17 mouse cellular contexts compared by ENCODE assay signal in the genomic region with DNA sequence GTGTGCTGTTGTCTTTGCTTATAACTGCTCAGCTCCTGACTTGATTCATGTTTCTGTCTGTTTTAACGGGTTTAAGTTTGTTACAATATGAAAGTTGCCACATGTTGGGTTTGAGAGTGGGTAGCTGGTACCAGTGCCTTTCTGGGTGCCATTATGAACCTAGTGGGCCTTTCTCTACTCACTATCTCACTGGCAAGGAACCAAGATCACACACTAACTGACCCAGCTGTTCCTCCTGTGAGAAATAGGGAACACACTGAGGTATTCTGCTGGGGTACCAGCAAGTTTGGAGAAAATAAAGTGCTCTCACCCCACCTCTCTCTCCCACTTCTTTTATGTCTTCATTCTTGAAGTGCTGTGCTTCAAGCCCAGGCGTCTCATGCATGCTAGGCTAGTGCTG. TPM values are rescaled to one million over a fixed set of nuclear protein-coding genes. Genes with fewer than 3 reads are reported as not detected.
"Had no signal": no experiment of that assay in that cellular context is flagged by ENCODE, and none has a peak within 500 bp of the region (broad histone marks: within the 10 kb centered on the region; RNA-seq: fewer than 3 reads in every experiment).

No protein-coding gene starts in this region.

- ATAC-seq: liver, postnatal 0 days; lung, postnatal 0 days had no signal

- H3K9ac ChIP-seq: liver, postnatal 0 days; lung, embryonic 15.5 days; midbrain, embryonic 12.5 days; midbrain, embryonic 15.5 days; neural tube, embryonic 12.5 days had no signal

- H3K36me3 ChIP-seq: lung, embryonic 15.5 days; midbrain, embryonic 12.5 days; midbrain, embryonic 15.5 days; neural tube, embryonic 12.5 days had no signal

- H3K4me1 ChIP-seq: lung, embryonic 15.5 days; megakaryocyte, embryonic 14.5 days; neural tube, embryonic 12.5 days had no signal

- H3K27ac ChIP-seq: lung, embryonic 15.5 days; macrophage; midbrain, embryonic 12.5 days; midbrain, embryonic 15.5 days; neural tube, embryonic 12.5 days had no signal

- H3K4me2 ChIP-seq: lung, embryonic 15.5 days; midbrain, embryonic 12.5 days; midbrain, embryonic 15.5 days; neural tube, embryonic 12.5 days had no signal

- H3K27me3 ChIP-seq: lung, embryonic 15.5 days; megakaryocyte, embryonic 14.5 days; midbrain, embryonic 12.5 days; midbrain, embryonic 15.5 days; neural tube, embryonic 12.5 days had no signal

- DNase-seq: liver, postnatal 0 days; lung, adult 2 months; right cerebral cortex, postnatal 14 days; spleen, adult 18-20 months; thymus, adult 18-20 months; thymus, postnatal 14 days had no signal

- H3K9me3 ChIP-seq: lung, embryonic 15.5 days; megakaryocyte, embryonic 14.5 days; midbrain, embryonic 12.5 days; midbrain, embryonic 15.5 days; neural tube, embryonic 12.5 days had no signal

- H3K4me3 ChIP-seq: lung, embryonic 15.5 days; megakaryocyte, embryonic 14.5 days; midbrain, embryonic 12.5 days; midbrain, embryonic 15.5 days; neural tube, embryonic 12.5 days had no signal

RNA-seq across cellular contexts. Expression of a gene that starts 50.7 kb away (rescaled TPM):
- total RNA-seq: megakaryocyte progenitor cell, adult 5-6 weeks; monocyte, adult 5-6 weeks; neutrophil, adult 5-6 weeks had no signal
- polyA plus RNA-seq: macrophage; small intestine, adult 2 months had no signal
